Mouse (Mus musculus) thymus, adult 2 months (tissue): ENCODE results near the gene Tubb4b. TPM values are rescaled to one million over a fixed set of nuclear protein-coding genes. Genes with fewer than 3 reads are reported as not detected.
A peak's percentile ranks its signal among the peaks of the same experiment; 100 is the strongest.

ENCODE experiments used
- DNase-seq: peaks from one replicate; pipeline ENCODE4 v3.0.0; 2021
- H3K27ac ChIP-seq: fragments of 200-500 bp; 2 replicates; pipeline ENCODE4 v1.5.1; 2012; ENCODE audit warnings: low read length, control low read depth; ENCODE audit not compliant: control insufficient read depth, insufficient read depth
- H3K27me3 ChIP-seq: fragments of 200-500 bp; 2 replicates; pipeline ENCODE4 v1.6.1; 2012; ENCODE audit warnings: mild to moderate bottlenecking, low read length, moderate library complexity, mixed read lengths; ENCODE audit not compliant: control insufficient read depth, insufficient read depth
- H3K36me3 ChIP-seq: fragments of 200-500 bp; 2 replicates; pipeline ENCODE4 v1.6.1; 2012; ENCODE audit warnings: mild to moderate bottlenecking, low read length, moderate library complexity; ENCODE audit not compliant: control insufficient read depth, insufficient read depth
- H3K4me1 ChIP-seq: fragments of 200-500 bp; replicated peaks from 2 replicates; pipeline ENCODE4 v1.6.1; 2012; ENCODE audit warnings: low read length; ENCODE audit not compliant: control insufficient read depth, insufficient read depth
- H3K4me3 ChIP-seq: fragments of 200-500 bp; 2 replicates; pipeline ENCODE4 v1.5.1; 2012; ENCODE audit warnings: mild to moderate bottlenecking, low read length, control low read depth, moderate library complexity; ENCODE audit not compliant: control insufficient read depth, insufficient read depth
- CTCF ChIP-seq: fragments of 200-500 bp; IDR thresholded peaks from 2 replicates; pipeline ENCODE4 v1.5.1; 2012; ENCODE audit warnings: mild to moderate bottlenecking, control low read depth, low read length, moderate library complexity, borderline replicate concordance; ENCODE audit not compliant: control insufficient read depth, poor library complexity, insufficient read depth; ENCODE audit errors: extremely low read depth
- POLR2A ChIP-seq: fragments of 200-500 bp; IDR thresholded peaks from 2 replicates; pipeline ENCODE4 v1.6.1; 2012; ENCODE audit warnings: mild to moderate bottlenecking, low read length, control low read depth, moderate library complexity; ENCODE audit not compliant: control insufficient read depth, poor library complexity, insufficient read depth; ENCODE audit errors: extremely low read depth
- WGBS: fragments of 180-500 bp; shearing (Covaris S2); methylation state at CpG from one replicate; pipeline ENCODE4 v1.1.7; 2018; 5-methylcytosine and 5-hydroxymethylcytosine counted together
- polyA plus RNA-seq: library from polyadenylated mRNA; depleted of rRNA; stranded (reverse); fragments of >200 nt; gene quantifications from 2 replicates; pipeline ENCODE4 v1.2.3, GENCODE M21; 2012

The Tubb4b gene
- polyA plus RNA-seq, 1 experiment = 613 TPM

DNA sequence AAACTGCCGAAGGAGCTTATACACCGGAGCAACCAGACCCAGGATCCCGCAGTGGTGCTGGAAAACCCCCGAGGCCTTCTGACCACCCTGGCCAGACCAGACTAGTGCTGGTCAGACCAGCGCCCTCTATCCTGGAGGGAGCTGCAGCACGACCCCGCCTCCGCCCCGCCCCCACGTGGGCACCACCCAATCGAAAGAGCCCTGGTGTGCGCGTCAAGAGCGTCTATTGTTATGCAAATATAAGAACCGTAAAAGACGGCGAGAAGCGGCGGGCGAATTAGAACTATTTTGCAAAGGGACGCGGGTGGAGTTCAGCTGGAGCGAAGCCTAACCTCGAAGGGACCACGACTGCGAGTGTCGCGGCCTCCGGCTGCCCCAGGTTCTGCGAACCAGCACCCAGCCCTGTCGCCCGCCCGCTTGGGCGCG, 44.0 kb downstream of the Tubb4b start, which contains the start of gene Nrarp:
Nrarp (plus strand) TSS at position 281 of the 426 bp plus-strand sequence.
- Histone ChIP-seq H3K27me3 (no peaks in the 10 kb centered on the region), H3K4me1 (peaks cover 27% of the 10 kb centered on the region)
- TF ChIP-seq CTCF = 0 out of 2 replicates have a peak, but pooled peaks have one; percentile 59
- no peak; the same call in 1 of the 2 replicates for TF ChIP-seq POLR2A

DNA sequence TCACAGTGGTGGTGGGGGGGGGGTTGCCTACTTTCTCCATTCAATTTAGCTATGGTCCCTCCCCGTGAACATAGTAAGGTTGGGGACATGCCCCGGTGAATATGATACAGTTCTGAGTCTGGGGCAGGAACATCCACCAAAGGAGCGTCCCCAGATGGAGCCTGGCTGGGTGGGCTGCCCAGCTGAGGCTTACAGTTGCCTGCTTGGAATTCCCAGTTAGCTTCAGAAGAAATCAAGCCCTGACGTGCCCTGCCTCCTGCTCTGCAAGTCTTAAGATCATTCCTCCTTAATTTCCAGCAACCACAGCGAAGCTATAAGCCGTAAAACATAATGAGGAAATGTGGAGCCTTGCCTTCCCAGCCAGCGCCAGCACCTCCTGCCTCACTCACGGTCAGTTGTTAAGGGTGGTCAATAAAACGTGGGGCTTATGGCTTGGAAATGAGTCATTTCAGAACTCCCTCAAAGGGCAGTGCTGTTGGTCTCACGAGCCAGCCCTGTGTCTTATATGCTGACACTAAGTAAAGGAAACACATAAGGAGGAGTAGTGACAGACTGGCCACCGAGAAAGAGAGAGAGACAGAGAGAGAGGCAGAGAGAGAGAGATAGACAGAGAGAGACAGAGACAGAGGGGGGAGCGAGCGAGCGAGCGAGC, 44.8 kb downstream of the Tubb4b start:
- 82% methylated on average over 15 of the region's 15 CpGs for WGBS
- Histone ChIP-seq H3K27ac (no peak overlapping the region), H3K4me1 (peaks cover 24% of the 10 kb centered on the region), H3K36me3 (no peaks in the 10 kb centered on the region), H3K27me3 (no peaks in the 10 kb centered on the region), H3K4me3 (no peak overlapping the region)
- DNase-seq = no peak
- TF ChIP-seq CTCF = no peak
- TF ChIP-seq POLR2A = no peak

More for the DNA sequence above, 44.0 kb downstream of the Tubb4b start, which contains the start of gene Nrarp:
- Histone ChIP-seq H3K36me3 (no peaks in the 10 kb centered on the region), H3K4me3 (peak within 1 kb of the TSS; percentile 54), H3K27ac (no peak within 1 kb of the TSS)
- under 1% methylated on average over 35 of the region's 35 CpGs for WGBS
- peak; percentile 92 for DNase-seq

DNA sequence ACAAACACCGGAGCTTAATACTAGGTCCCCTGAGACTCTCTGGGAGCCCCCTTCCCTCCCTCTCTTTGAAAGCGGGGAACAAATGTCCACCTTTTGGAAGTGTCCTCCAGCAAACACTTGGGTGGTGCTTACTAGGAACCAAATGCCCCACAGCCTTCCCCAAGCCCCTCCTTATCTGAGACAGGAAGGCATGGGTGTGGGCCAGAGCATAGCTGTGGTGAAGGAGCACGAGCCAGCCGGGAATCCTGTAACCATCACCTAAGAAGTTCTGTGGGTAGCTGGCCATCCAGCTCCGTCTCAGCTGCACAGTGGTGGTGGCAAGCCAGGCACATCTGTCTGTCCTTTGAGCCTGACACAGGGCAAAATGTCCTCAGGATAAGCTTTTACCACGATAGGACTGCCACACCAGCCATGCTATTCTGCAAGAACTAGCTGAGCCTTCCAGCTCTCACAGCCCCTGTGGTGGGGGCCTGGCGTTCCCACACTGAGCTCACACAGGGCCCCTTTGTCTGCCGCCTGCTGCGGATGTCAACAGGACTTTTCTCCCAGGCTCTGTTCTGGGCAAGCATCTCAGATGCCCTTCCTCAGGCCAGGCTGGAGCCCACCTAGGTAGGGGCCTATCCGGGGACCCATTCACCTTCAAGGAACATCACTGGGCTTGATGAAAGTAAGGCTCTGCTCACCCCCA, 46.1 kb downstream of the Tubb4b start:
- peaks cover 20% of the 10 kb centered on the region for H3K4me1 ChIP-seq
- no peak for DNase-seq
- H3K4me3 ChIP-seq = no peak overlapping the region
- no peak overlapping the region for H3K27ac ChIP-seq
- H3K27me3 ChIP-seq = no peaks in the 10 kb centered on the region
- no peaks in the 10 kb centered on the region for H3K36me3 ChIP-seq
- WGBS = 62% methylated on average over 10 of the region's 10 CpGs
- TF ChIP-seq POLR2A (no peak), CTCF (no peak)

DNA sequence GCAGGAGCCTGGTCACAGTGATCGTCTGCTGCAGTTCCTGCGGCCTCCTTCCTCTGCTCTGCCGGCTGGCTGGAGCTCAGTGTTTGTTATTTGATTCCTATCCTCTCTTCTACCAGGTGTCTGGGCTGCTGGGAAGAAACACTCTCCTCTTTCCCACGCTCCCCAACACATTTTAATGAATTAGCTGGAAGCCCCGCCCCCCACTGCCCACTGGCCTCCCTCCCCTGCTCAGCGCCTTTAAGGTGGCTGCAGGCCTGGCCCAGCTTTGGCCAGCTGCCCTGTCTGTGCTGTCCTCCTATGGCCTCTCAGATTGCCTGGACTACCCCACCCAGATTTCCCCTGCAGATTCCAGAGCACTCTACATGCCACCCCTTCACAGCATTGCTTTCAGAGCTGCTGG, 46.8 kb downstream of the Tubb4b start:
- Histone ChIP-seq H3K27ac (no peak overlapping the region), H3K36me3 (no peaks in the 10 kb centered on the region), H3K4me1 (peaks cover 18% of the 10 kb centered on the region), H3K27me3 (no peaks in the 10 kb centered on the region), H3K4me3 (no peak overlapping the region)
- no peak for DNase-seq
- 76% methylated on average over 6 of the region's 6 CpGs for WGBS
- TF ChIP-seq POLR2A (no peak), CTCF (no peak)

DNA sequence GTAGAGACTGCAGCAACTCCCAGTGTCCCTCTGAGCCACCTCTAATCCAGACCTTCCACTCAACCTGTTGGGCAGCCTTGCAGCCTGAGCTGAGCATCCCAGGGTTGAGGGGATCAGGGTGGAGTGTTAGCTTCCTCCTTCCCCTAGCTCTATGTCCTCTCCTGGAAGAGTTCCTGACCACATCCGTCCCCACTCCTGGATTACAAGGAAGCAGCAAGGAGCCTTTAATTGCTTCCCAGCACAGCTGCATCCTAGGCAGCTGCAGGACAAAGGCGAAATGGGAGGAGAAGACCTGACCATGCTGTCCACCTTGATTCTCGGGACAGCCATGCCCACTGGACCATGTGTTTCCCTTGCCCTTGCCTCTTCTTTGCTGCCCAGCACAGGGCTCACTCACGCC, 47.4 kb downstream of the Tubb4b start:
- whole genome bisulfite sequencing = 90% methylated on average over 4 of the region's 4 CpGs
- H3K27ac ChIP-seq = no peak overlapping the region
- H3K36me3 ChIP-seq = no peaks in the 10 kb centered on the region
- no peak for TF ChIP-seq CTCF
- peaks cover 14% of the 10 kb centered on the region for H3K4me1 ChIP-seq
- H3K4me3 ChIP-seq = no peak overlapping the region
- H3K27me3 ChIP-seq = no peaks in the 10 kb centered on the region
- DNase-seq = no peak

DNA sequence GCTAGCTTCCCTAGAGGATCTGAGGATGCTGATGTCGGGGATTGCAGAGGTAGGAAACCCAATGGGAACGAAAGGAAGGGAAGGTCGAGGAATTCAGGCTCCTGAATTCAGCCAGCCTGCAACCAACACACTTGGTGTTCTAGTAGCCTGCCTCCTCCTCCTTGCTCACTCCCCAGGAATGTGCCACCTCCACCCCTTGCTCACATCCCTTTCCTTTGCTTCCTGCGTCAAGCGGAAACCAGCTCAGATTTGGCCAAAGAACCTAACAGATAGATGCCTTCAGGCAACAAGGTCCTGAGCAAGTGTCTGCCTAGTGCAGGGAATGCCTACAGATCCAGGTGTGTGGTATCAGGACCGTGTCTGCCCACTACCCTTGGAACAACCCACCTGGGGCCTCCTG, 47.9 kb downstream of the Tubb4b start:
- H3K27ac ChIP-seq = no peak overlapping the region
- H3K4me1 ChIP-seq = peaks cover 9% of the 10 kb centered on the region
- no peak overlapping the region for H3K4me3 ChIP-seq
- WGBS = 92% methylated on average over 6 of the region's 6 CpGs
- TF ChIP-seq POLR2A (no peak), CTCF (no peak)
- H3K27me3 ChIP-seq = no peaks in the 10 kb centered on the region
- no peak for DNase-seq
- H3K36me3 ChIP-seq = no peaks in the 10 kb centered on the region

DNA sequence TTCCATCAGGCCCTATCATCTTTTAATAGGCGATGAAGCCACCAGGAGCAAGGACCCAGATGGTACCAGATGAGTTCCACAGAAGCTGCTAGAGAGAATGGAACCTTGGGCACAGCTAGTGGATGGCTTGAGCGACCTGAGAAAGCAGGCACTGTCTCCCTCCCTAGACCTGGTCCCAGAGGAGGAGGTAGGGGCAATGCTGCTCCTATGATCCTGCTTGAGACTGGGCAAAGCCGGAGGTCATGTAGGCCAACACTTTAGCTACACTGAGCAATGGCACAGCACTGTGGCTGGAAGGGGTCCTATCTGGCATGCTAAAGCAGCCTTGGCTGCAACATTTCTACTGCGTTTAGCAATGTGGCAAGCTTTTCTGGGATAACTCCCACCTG, 48.8 kb downstream of the Tubb4b start:
- Histone ChIP-seq H3K4me1 (peaks cover 3% of the 10 kb centered on the region; the same call in 1 of the 2 replicates), H3K4me3 (no peak overlapping the region), H3K27me3 (no peaks in the 10 kb centered on the region), H3K36me3 (no peaks in the 10 kb centered on the region), H3K27ac (no peak overlapping the region)
- no peak for DNase-seq
- WGBS = 95% methylated on average over 4 of the region's 4 CpGs
- TF ChIP-seq POLR2A (no peak), CTCF (no peak)
